In genomic region chr4:138614454-138614853, GRCm38 (mm10) we compare ENCODE assay signal across 25 mouse cellular contexts. TPM values are rescaled to one million over a fixed set of nuclear protein-coding genes. Genes with fewer than 3 reads are reported as not detected.
DNase-seq lines count a peak whose midpoint lies in the region; ATAC-seq and TF ChIP-seq lines count a peak whose summit lies in the region.
"Had no signal": no experiment of that assay in that cellular context is flagged by ENCODE, and none has a peak within 500 bp of the region (broad histone marks: within the 10 kb centered on the region; RNA-seq: fewer than 3 reads in every experiment).

No protein-coding gene starts in this region.

- peak overlapping the region; percentile 49; the same call in 1 of the 2 replicates for H3K27ac ChIP-seq in hindbrain, embryonic 11.5 days (ENCODE audit: low read depth, low read length)
- H3K27ac ChIP-seq in hindbrain, embryonic 14.5 days = no peak overlapping the region
- no peak overlapping the region for H3K27ac ChIP-seq in lung, embryonic 16.5 days (ENCODE audit: low read length)
- no peak overlapping the region for H3K27ac ChIP-seq in liver, postnatal 0 days (ENCODE audit: low read depth)
- H3K27ac ChIP-seq: heart, embryonic 15.5 days; limb, embryonic 13.5 days; liver, embryonic 12.5 days; macrophage had no signal

- DNase-seq in hindbrain, embryonic 11.5 days (ENCODE audit: low spot score) = no peak
- DNase-seq in hindbrain, embryonic 14.5 days (ENCODE audit: low spot score) = no peak
- DNase-seq in lung, postnatal 10 days = no peak
- DNase-seq in retina, postnatal 1 day = peak; percentile 26
- no peak for DNase-seq in retina, embryonic 14.5 days (ENCODE audit: low spot score)
- DNase-seq in yolk sac, embryonic 10.5 days (ENCODE audit: low spot score) = peak; percentile 5
- no peak for DNase-seq in liver, postnatal 0 days
- DNase-seq: adrenal gland, adult 2 months; B cell, adult 2 months; cerebellum, adult 18-20 months; cerebellum, postnatal 14 days; forebrain, postnatal 0 days; gastrocnemius, postnatal 25 days; heart, adult 18-20 months; heart, postnatal 4 days; kidney, adult 8-10 months; layer of hippocampus, adult 9-11 months; lung, adult 2 months had no signal

- no peaks in the 10 kb centered on the region for H3K9me3 ChIP-seq in hindbrain, embryonic 11.5 days (ENCODE audit: control insufficient read depth, low read length)
- no peaks in the 10 kb centered on the region for H3K9me3 ChIP-seq in hindbrain, embryonic 14.5 days (ENCODE audit: control insufficient read depth, low read length)
- no peaks in the 10 kb centered on the region for H3K9me3 ChIP-seq in lung, embryonic 16.5 days (ENCODE audit: control insufficient read depth, low read length)
- H3K9me3 ChIP-seq in liver, postnatal 0 days (ENCODE audit: low read length) = no peaks in the 10 kb centered on the region
- H3K9me3 ChIP-seq: heart, embryonic 15.5 days; limb, embryonic 13.5 days; liver, embryonic 12.5 days had no signal

- no peaks in the 10 kb centered on the region for H3K27me3 ChIP-seq in hindbrain, embryonic 11.5 days (ENCODE audit: control insufficient read depth, insufficient read depth, low read length)
- no peaks in the 10 kb centered on the region for H3K27me3 ChIP-seq in hindbrain, embryonic 14.5 days (ENCODE audit: control insufficient read depth, insufficient read depth, low read length)
- no peaks in the 10 kb centered on the region for H3K27me3 ChIP-seq in lung, embryonic 16.5 days (ENCODE audit: control insufficient read depth, insufficient read depth, low read depth, low read length)
- H3K27me3 ChIP-seq in liver, postnatal 0 days (ENCODE audit: insufficient read depth, low read length) = no peaks in the 10 kb centered on the region
- H3K27me3 ChIP-seq: limb, embryonic 13.5 days; liver, embryonic 12.5 days had no signal

- H3K4me3 ChIP-seq in hindbrain, embryonic 11.5 days (ENCODE audit: low read depth, low read length) = no peak overlapping the region
- H3K4me3 ChIP-seq in hindbrain, embryonic 14.5 days (replicated peaks; ENCODE audit: low read length) = no peak overlapping the region
- H3K4me3 ChIP-seq in lung, embryonic 16.5 days (ENCODE audit: low read length) = no peak overlapping the region
- H3K4me3 ChIP-seq in liver, postnatal 0 days (ENCODE audit: low read depth, low read length) = no peak overlapping the region
- H3K4me3 ChIP-seq: heart, embryonic 15.5 days; limb, embryonic 13.5 days; liver, embryonic 12.5 days had no signal

- ATAC-seq in hindbrain, embryonic 11.5 days (ENCODE audit: low FRiP score) = peak; percentile 51; the same call in 1 of the 2 replicates
- ATAC-seq in hindbrain, embryonic 14.5 days (ENCODE audit: low FRiP score) = no peak
- peak; percentile 31; the same call in 1 of the 2 replicates for ATAC-seq in lung, embryonic 16.5 days (ENCODE audit: low read depth)
- ATAC-seq in liver, postnatal 0 days = no peak
- ATAC-seq: forebrain, postnatal 0 days; liver, embryonic 12.5 days had no signal

- 6% methylated on average over 7 of the region's 8 CpGs for WGBS in hindbrain, embryonic 11.5 days
- 12% methylated on average over 8 of the region's 8 CpGs for WGBS in hindbrain, embryonic 14.5 days
- WGBS in lung, embryonic 16.5 days = 1% methylated on average over 8 of the region's 8 CpGs
- WGBS in liver, postnatal 0 days (ENCODE audit: insufficient replicate concordance) = 6% methylated on average over 8 of the region's 8 CpGs

- H3K4me1 ChIP-seq in hindbrain, embryonic 11.5 days (replicated peaks; ENCODE audit: control insufficient read depth, insufficient read depth, low read length) = no peaks in the 10 kb centered on the region
- H3K4me1 ChIP-seq in hindbrain, embryonic 14.5 days (replicated peaks; ENCODE audit: control insufficient read depth, insufficient read depth, low read length) = peaks cover 8% of the 10 kb centered on the region; the same call in 1 of the 2 replicates
- H3K4me1 ChIP-seq in lung, embryonic 16.5 days (replicated peaks; ENCODE audit: control insufficient read depth, insufficient read depth, low read length) = peaks cover 3% of the 10 kb centered on the region; the same call in 1 of the 2 replicates
- no peaks in the 10 kb centered on the region for H3K4me1 ChIP-seq in liver, postnatal 0 days (ENCODE audit: insufficient read depth)
- H3K4me1 ChIP-seq: limb, embryonic 13.5 days; liver, embryonic 12.5 days had no signal

- H3K9ac ChIP-seq in hindbrain, embryonic 11.5 days (ENCODE audit: low read depth, low read length) = no peak overlapping the region
- H3K9ac ChIP-seq in hindbrain, embryonic 14.5 days = no peak overlapping the region
- H3K9ac ChIP-seq in lung, embryonic 16.5 days (ENCODE audit: low read length) = no peak overlapping the region
- no peak overlapping the region for H3K9ac ChIP-seq in liver, postnatal 0 days (replicated peaks)
- H3K9ac ChIP-seq: forebrain, postnatal 0 days; heart, embryonic 15.5 days; limb, embryonic 13.5 days; liver, embryonic 12.5 days had no signal

- no peak for TF ChIP-seq CTCF in liver, postnatal 0 days (IDR thresholded peaks at IDR 0.05; ENCODE audit: low read depth)

- H3K36me3 ChIP-seq in hindbrain, embryonic 11.5 days (ENCODE audit: control insufficient read depth, insufficient read depth, low read length) = no peaks in the 10 kb centered on the region
- H3K36me3 ChIP-seq in hindbrain, embryonic 14.5 days (replicated peaks; ENCODE audit: control insufficient read depth, insufficient read depth) = no peaks in the 10 kb centered on the region
- no peaks in the 10 kb centered on the region for H3K36me3 ChIP-seq in lung, embryonic 16.5 days (ENCODE audit: control insufficient read depth, insufficient read depth, low read length)
- H3K36me3 ChIP-seq in liver, postnatal 0 days (replicated peaks; ENCODE audit: insufficient read depth, low read length) = no peaks in the 10 kb centered on the region
- H3K36me3 ChIP-seq: G1E; heart, embryonic 15.5 days; limb, embryonic 13.5 days; liver, embryonic 12.5 days had no signal

- no peak overlapping the region for H3K4me2 ChIP-seq in hindbrain, embryonic 11.5 days (replicated peaks; ENCODE audit: low read depth, low read length)
- no peak overlapping the region for H3K4me2 ChIP-seq in hindbrain, embryonic 14.5 days (replicated peaks)
- no peak overlapping the region for H3K4me2 ChIP-seq in lung, embryonic 16.5 days (ENCODE audit: low read depth, low read length)
- H3K4me2 ChIP-seq in liver, postnatal 0 days (ENCODE audit: low read depth, low read length) = no peak overlapping the region
- H3K4me2 ChIP-seq: heart, embryonic 15.5 days; limb, embryonic 13.5 days; liver, embryonic 12.5 days had no signal

- TF ChIP-seq EP300 in liver, postnatal 0 days (IDR thresholded peaks at IDR 0.05; ENCODE audit: low read depth) = no peak

RNA-seq across cellular contexts. Expression of gene Vwa5b1, which starts 21.2 kb away (rescaled TPM):
- 0.46 and 0.77 TPM in 2 replicates for polyA plus RNA-seq in hindbrain, embryonic 11.5 days (2014; fragmentation: Nextera tagmentation; extraction: Ambion mirVana)
- 1.2 and 2.0 TPM in 2 replicates for polyA plus RNA-seq in hindbrain, embryonic 14.5 days (2014; fragmentation: Nextera tagmentation; extraction: Ambion mirVana)
- polyA plus RNA-seq in lung, embryonic 16.5 days (2015; fragmentation: Nextera tagmentation; extraction: Ambion mirVana) = 0.09 and 0.15 TPM in 2 replicates
- polyA plus RNA-seq in liver, postnatal 0 days (2015; fragmentation: Nextera tagmentation; extraction: Ambion mirVana) = not detected in 2 replicates
- polyA plus RNA-seq: adrenal gland, adult 2 months; G1E; heart, embryonic 15.5 days; limb, embryonic 13.5 days; liver, embryonic 12.5 days; macrophage; spleen, adult 2 months had no signal

Comparison
In these comparisons a context has a peak if more than half of its experiments do, and no peak if none do; other contexts are left out.
1. ATAC-seq: peak in hindbrain, embryonic 11.5 days (single experiment) and lung, embryonic 16.5 days (single experiment); none in hindbrain, embryonic 14.5 days (single experiment) and liver, postnatal 0 days (single experiment).
2. DNase-seq: peak in retina, postnatal 1 day (single experiment) and yolk sac, embryonic 10.5 days (single experiment); none in hindbrain, embryonic 11.5 days (single experiment), hindbrain, embryonic 14.5 days (single experiment), lung, postnatal 10 days (single experiment), retina, embryonic 14.5 days (single experiment) and liver, postnatal 0 days (single experiment).